Mouse (Mus musculus): ENCODE measurements around the gene Usf1. TPM values are rescaled to one million over a fixed set of nuclear protein-coding genes. Genes with fewer than 3 reads are reported as not detected.
A peak's percentile ranks its signal among the peaks of the same experiment; 100 is the strongest.

Gene Usf1
- polyA plus RNA-seq, 1 experiment from 2014 or later, result 235 TPM

DNA sequence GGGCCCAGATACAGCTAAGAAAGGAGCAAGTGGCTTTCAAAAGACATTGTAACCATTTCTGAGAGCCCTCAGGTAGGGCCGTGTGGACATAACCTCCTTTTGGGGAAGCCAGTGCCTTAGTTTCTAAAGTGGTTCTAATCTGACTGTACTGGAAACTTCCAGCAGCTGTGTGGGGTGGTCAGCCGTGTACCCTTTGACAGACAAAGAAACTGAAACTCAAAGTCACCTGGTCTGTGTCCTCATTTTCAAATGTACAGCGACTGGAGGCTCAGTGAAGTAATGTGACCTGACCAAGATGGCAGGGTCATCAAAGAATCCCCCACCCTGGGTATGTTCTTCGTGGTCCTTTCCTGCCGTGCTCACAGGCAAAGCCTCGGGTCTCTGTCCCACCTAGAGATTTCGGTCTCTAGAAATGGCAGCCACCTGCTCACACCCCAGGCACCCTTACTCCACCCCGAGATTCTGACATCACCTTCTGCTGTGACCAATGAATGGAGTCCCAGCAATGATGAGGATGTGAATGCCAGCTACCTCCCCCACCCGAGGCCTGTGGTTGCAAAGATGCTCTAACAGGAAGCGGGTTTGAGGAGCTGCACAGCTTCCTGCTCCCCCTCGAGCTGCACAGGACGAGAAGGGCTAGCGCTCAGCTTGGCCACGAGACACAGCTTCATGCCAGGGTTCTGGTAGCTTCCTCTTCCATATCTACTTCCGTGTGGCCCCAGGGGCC is 22.6 kb upstream of the Usf1 start, which contains the start of gene Arhgap30:
Gene Arhgap30 (plus strand): TSS at position 579 of the 727 bp plus-strand sequence.
- Histone ChIP-seq H3K36me3 (no peaks in the 10 kb centered on the region), H3K4me2 (replicated peaks) (no peak within 1 kb of the TSS), H3K4me3 (no peak within 1 kb of the TSS), H3K4me1 (no peaks in the 10 kb centered on the region), H3K27ac (replicated peaks) (no peak within 1 kb of the TSS), H3K9me3 (no peaks in the 10 kb centered on the region), H3K9ac (replicated peaks) (no peak within 1 kb of the TSS), H3K27me3 (no peaks in the 10 kb centered on the region)
- 83% methylated on average over 15 of the region's 15 CpGs for WGBS
- no peak for ATAC-seq (replicated peaks)

GRCm38 (mm10) chr1:171390101-171390500 is 21.0 kb upstream of the Usf1 start:
- WGBS, result 83% methylated on average over 4 of the region's 4 CpGs
- no peak for ATAC-seq (replicated peaks)
- H3K9me3 ChIP-seq, result no peaks in the 10 kb centered on the region
- no peak overlapping the region for H3K4me3 ChIP-seq
- H3K27me3 ChIP-seq, result no peaks in the 10 kb centered on the region
- no peak overlapping the region for H3K27ac ChIP-seq (replicated peaks)
- no peak overlapping the region for H3K9ac ChIP-seq (replicated peaks)
- no peaks in the 10 kb centered on the region for H3K36me3 ChIP-seq
- no peak overlapping the region for H3K4me2 ChIP-seq (replicated peaks)
- no peaks in the 10 kb centered on the region for H3K4me1 ChIP-seq

- Histone ChIP-seq H3K4me1 (no peaks in the 10 kb centered on the region), H3K36me3 (no peaks in the 10 kb centered on the region), H3K27me3 (no peaks in the 10 kb centered on the region), H3K4me3 (no peak overlapping the region), H3K9ac (replicated peaks) (no peak overlapping the region), H3K9me3 (no peaks in the 10 kb centered on the region), H3K4me2 (replicated peaks) (no peak overlapping the region), H3K27ac (replicated peaks) (no peak overlapping the region)
- no peak for ATAC-seq (replicated peaks)
- WGBS, result 87% methylated on average over 4 of the region's 4 CpGs
Observed at GRCm38 (mm10) chr1:171401821-171402220, 9.3 kb upstream of the Usf1 start.

- Histone ChIP-seq H3K27ac (replicated peaks) (no peak overlapping the region), H3K27me3 (peaks cover 3% of the 10 kb centered on the region; the same call in 1 of the 2 replicates), H3K36me3 (no peaks in the 10 kb centered on the region), H3K9ac (replicated peaks) (no peak overlapping the region), H3K9me3 (no peaks in the 10 kb centered on the region), H3K4me3 (no peak overlapping the region), H3K4me2 (replicated peaks) (no peak overlapping the region), H3K4me1 (no peaks in the 10 kb centered on the region)
- 84% methylated on average over 9 of the region's 9 CpGs for whole genome bisulfite sequencing
- ATAC-seq (replicated peaks), result no peak
Observed at GRCm38 (mm10) chr1:171402991-171403390, 8.1 kb upstream of the Usf1 start.

GRCm38 (mm10) chr1:171407263-171407662 is 3.9 kb upstream of the Usf1 start:
- Histone ChIP-seq H3K4me3 (no peak overlapping the region), H3K9me3 (no peaks in the 10 kb centered on the region), H3K4me2 (replicated peaks) (no peak overlapping the region), H3K4me1 (no peaks in the 10 kb centered on the region), H3K36me3 (no peaks in the 10 kb centered on the region), H3K27ac (replicated peaks) (no peak overlapping the region), H3K27me3 (peaks cover 3% of the 10 kb centered on the region; the same call in 1 of the 2 replicates), H3K9ac (replicated peaks) (no peak overlapping the region)
- ATAC-seq (replicated peaks), result no peak
- WGBS, result 78% methylated on average over 5 of the region's 5 CpGs

DNA sequence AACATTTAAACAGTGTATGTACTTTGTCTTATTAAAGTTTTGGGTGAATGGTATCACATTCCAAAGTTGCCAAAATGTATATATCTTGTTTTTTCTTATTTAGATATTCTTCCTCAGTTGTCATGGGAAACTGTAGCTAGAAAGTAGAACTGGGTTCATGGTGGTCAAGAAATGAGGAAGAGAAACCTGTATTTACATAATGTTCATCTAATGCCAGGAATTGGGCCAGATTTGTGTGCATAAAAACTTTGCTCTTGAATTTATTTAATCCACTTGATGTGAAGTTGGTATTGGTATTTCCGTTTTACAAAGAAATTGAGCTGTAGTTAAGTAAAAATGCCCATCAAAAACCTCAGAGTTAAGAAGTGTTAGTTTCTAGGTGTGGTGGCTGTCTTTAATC is 882 bp upstream of the Usf1 start:
- ATAC-seq (replicated peaks), result no peak
- WGBS, result 96% methylated on average over 1 of the region's 1 CpGs
- Histone ChIP-seq H3K4me2 (replicated peaks) (no peak overlapping the region), H3K27ac (replicated peaks) (no peak overlapping the region), H3K36me3 (peaks cover 1% of the 10 kb centered on the region), H3K9me3 (no peaks in the 10 kb centered on the region), H3K4me3 (no peak overlapping the region), H3K9ac (replicated peaks) (no peak overlapping the region), H3K4me1 (peaks cover 22% of the 10 kb centered on the region), H3K27me3 (peaks cover 3% of the 10 kb centered on the region; the same call in 1 of the 2 replicates)

DNA sequence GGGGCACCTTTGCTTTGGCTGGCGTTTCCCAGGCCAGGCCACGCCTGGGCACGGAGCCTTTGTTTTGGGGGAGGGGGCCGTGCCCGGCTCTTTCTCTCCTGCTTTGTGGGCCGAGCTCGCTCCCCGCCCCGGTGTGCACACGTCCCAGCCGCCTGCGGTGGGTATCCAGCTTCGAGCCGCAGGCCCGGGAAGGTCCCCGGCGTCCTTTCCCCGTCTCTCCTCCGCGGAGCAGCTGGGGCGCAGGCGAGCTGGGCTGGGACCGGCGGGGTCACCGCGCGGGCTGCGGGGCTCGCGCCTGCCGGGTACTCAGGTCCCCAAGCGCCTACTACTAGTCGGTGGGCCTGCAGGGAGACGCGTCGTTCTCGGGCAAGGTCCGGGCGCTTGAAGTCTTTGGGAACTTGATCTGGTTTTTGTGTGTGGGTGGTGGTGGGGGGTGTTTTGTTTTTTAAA is 404 bp downstream of the Usf1 start:
- H3K4me2 ChIP-seq (replicated peaks), result peak overlapping the region; percentile 50
- H3K27me3 ChIP-seq, result peaks cover 3% of the 10 kb centered on the region; the same call in 1 of the 2 replicates
- peak overlapping the region; percentile 99 for H3K4me3 ChIP-seq
- WGBS, result under 1% methylated on average over 39 of the region's 39 CpGs
- ATAC-seq (replicated peaks), result peak; percentile 82
- peaks cover 22% of the 10 kb centered on the region for H3K4me1 ChIP-seq
- peaks cover 14% of the 10 kb centered on the region for H3K36me3 ChIP-seq
- H3K27ac ChIP-seq (replicated peaks), result peak overlapping the region; percentile 97
- peak overlapping the region; percentile 95 for H3K9ac ChIP-seq (replicated peaks)
- H3K9me3 ChIP-seq, result no peaks in the 10 kb centered on the region

DNA sequence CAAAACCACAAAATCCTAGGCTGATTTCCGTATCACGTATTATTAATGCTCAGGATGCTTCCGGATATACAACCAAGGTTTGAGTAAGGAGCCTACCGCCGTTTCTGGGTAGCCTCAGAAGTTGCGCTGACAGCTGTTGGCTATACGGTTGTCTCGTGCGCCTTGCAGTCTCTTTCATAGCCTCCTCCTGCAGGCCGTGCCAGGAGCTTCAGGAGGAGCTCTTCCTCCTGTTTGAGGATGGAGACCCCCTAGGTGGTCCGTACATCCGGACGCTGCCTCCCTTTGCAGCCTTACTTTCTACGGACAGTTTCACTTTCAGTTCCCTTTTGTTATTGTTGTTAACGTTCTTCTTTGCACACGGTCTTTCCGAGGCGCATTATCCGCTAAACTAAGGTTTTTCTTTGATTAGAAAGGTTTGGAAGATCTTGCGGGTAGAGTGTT is 908 bp downstream of the Usf1 start:
- Histone ChIP-seq H3K4me1 (peaks cover 22% of the 10 kb centered on the region), H3K9me3 (no peaks in the 10 kb centered on the region), H3K36me3 (peaks cover 19% of the 10 kb centered on the region), H3K9ac (replicated peaks) (peak overlapping the region; percentile 95), H3K4me2 (replicated peaks) (peak overlapping the region; percentile 50), H3K4me3 (peak overlapping the region; percentile 99), H3K27me3 (peaks cover 3% of the 10 kb centered on the region; the same call in 1 of the 2 replicates), H3K27ac (replicated peaks) (peak overlapping the region; percentile 97)
- ATAC-seq (replicated peaks), result peak; percentile 39
- under 1% methylated on average over 20 of the region's 20 CpGs for WGBS

- H3K4me3 ChIP-seq, result peak overlapping the region; percentile 99
- peak overlapping the region; percentile 97 for H3K27ac ChIP-seq (replicated peaks)
- H3K4me1 ChIP-seq, result peaks cover 22% of the 10 kb centered on the region
- 9% methylated on average over 3 of the region's 3 CpGs for WGBS
- H3K4me2 ChIP-seq (replicated peaks), result peak overlapping the region; percentile 50
- peaks cover 23% of the 10 kb centered on the region for H3K36me3 ChIP-seq
- peaks cover 3% of the 10 kb centered on the region; the same call in 1 of the 2 replicates for H3K27me3 ChIP-seq
- H3K9me3 ChIP-seq, result no peaks in the 10 kb centered on the region
- peak; percentile 20 for ATAC-seq (replicated peaks)
- H3K9ac ChIP-seq (replicated peaks), result peak overlapping the region; percentile 95
Observed at GRCm38 (mm10) chr1:171412446-171412845, 1.3 kb downstream of the Usf1 start.

GRCm38 (mm10) chr1:171413608-171414007 is 2.5 kb downstream of the Usf1 start:
- H3K4me2 ChIP-seq (replicated peaks), result peak overlapping the region; percentile 50; the same call in 1 of the 2 replicates
- no peak overlapping the region for H3K9ac ChIP-seq (replicated peaks)

GRCm38 (mm10) chr1:171418660-171419059 is 7.5 kb downstream of the Usf1 start, which contains the start of gene Tstd1:
TSS of gene Tstd1 (plus strand) at chr1:171418872.
- Histone ChIP-seq H3K4me3 (no peak within 1 kb of the TSS), H3K36me3 (peaks cover 52% of the 10 kb centered on the region), H3K27ac (replicated peaks) (no peak within 1 kb of the TSS), H3K4me1 (peaks cover 9% of the 10 kb centered on the region), H3K9ac (replicated peaks) (no peak within 1 kb of the TSS), H3K27me3 (no peaks in the 10 kb centered on the region), H3K9me3 (no peaks in the 10 kb centered on the region), H3K4me2 (replicated peaks) (no peak within 1 kb of the TSS)
- ATAC-seq (replicated peaks), result no peak
- WGBS, result 92% methylated on average over 5 of the region's 5 CpGs

More at GRCm38 (mm10) chr1:171413608-171414007, 2.5 kb downstream of the Usf1 start:
- H3K4me1 ChIP-seq, result peaks cover 22% of the 10 kb centered on the region
- H3K27me3 ChIP-seq, result no peaks in the 10 kb centered on the region
- WGBS, result 79% methylated on average over 8 of the region's 8 CpGs
- no peaks in the 10 kb centered on the region for H3K9me3 ChIP-seq
- no peak overlapping the region for H3K4me3 ChIP-seq
- peaks cover 32% of the 10 kb centered on the region for H3K36me3 ChIP-seq
- no peak for ATAC-seq (replicated peaks)
- no peak overlapping the region for H3K27ac ChIP-seq (replicated peaks)

DNA sequence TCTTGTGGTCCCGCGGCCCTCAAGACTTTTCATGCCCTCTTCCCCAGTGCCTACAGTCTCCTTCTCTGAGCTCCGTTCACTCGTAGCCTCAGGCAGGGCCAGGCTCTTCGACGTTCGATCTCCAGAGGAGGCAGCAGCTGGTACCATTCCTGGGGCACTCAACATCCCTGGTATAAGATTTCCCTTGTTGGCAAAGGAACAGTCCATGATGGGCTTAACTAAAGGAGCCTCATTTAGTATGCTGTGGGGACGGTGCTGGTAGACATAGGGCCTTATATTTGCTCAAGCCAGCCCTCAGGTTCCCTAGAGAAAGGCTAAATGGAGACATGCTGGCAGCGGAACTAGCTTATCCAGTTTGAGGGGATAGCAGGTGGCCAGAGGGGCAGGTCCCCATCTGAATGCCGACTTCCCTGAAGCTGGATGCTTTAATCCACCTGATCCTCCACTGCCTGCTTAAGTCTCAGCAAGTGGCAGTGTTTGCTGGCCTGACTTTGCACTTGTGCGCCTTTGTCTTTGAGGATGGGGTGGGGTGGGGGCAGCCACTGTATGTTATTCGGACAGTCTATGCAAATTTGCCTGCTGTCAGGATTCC is 8.3 kb downstream of the Usf1 start:
- Histone ChIP-seq H3K9me3 (no peaks in the 10 kb centered on the region), H3K4me1 (peaks cover 2% of the 10 kb centered on the region), H3K9ac (replicated peaks) (no peak overlapping the region), H3K36me3 (peaks cover 52% of the 10 kb centered on the region), H3K27ac (replicated peaks) (no peak overlapping the region), H3K4me3 (no peak overlapping the region), H3K27me3 (no peaks in the 10 kb centered on the region), H3K4me2 (replicated peaks) (no peak overlapping the region)
- 56% methylated on average over 12 of the region's 12 CpGs for WGBS
- ATAC-seq (replicated peaks), result 0 out of 2 replicates have a peak, but pooled peaks have one; percentile 36

Measured in forebrain, embryonic 15.5 days (tissue).